Mouse (Mus musculus) B cell, adult 2 months (primary cell): ENCODE results near the gene Ttc4.

Source experiments
- DNase-seq, 2 experiments: peaks; one replicate each; pipeline ENCODE4 v3.0.0; 2022

Gene Ttc4

GRCm38 (mm10) chr4:106613560-106613959 lies 65.2 kb downstream of the Ttc4 start:
- DNase-seq: no peak

DNA sequence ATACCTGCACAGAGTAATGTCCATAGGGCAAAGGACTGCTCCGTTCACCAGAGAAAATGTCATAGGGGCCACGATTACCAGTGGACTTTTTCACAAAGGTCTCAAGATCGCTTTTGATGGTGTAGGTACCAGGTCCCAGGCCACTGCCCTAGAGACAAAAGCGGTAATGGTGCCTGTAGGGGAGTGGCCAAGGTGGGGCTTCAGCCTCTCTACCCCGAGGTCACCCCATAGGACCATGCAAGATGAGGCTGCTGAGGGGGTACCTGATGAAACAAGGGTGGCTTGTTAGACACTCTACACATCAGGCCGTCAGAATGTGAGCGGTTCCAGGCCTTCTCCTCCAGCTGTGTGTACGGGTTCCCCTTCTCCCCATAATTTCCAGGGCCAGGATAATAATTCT lies 65.6 kb downstream of the Ttc4 start:
- no peak for DNase-seq
